Mouse (Mus musculus) adrenal gland, adult 8-10 months (tissue): ENCODE measurements at regions not wholly inside any gene's neighbourhood (a gene's known extent, or its start where the extent isn't known, plus 50 kb on each side); places are given as distances from the start of the nearest gene placed in this dataset.
"Not testable (repeated sequence)": the region's sequence is repeated elsewhere in the genome, so short reads cannot be mapped to it uniquely, and the experiment has no call there.

ENCODE experiments used
- DNase-seq: peaks from one replicate; pipeline ENCODE4 v3.0.0; 2022

GRCm38 (mm10) chr11:29628476-29628875 is 64.3 kb upstream of the Rtn4 start:
- no peak for DNase-seq

GRCm38 (mm10) chr11:29632486-29632885 is 60.3 kb upstream of the Rtn4 start:
- peak; percentile 51 for DNase-seq

GRCm38 (mm10) chr11:29633288-29633687 is 59.5 kb upstream of the Rtn4 start:
- DNase-seq = not testable (repeated sequence)

GRCm38 (mm10) chr11:29636759-29637200 is 56.0 kb upstream of the Rtn4 start:
- DNase-seq = no peak

GRCm38 (mm10) chr11:29638093-29638669 is 54.6 kb upstream of the Rtn4 start:
- DNase-seq = no peak

- DNase-seq = no peak
These were observed 53.9 kb upstream of the Rtn4 start for GRCm38 (mm10) chr11:29638861-29639260.
